Mouse (Mus musculus) bone marrow, adult 2 months (tissue): ENCODE data around the gene Fam189a1.

Experiments
- CTCF ChIP-seq: fragments of 200-500 bp; IDR thresholded peaks from 2 replicates; pipeline ENCODE4 v1.5.1; 2011; ENCODE audit warnings: low read length, control low read depth; ENCODE audit not compliant: control insufficient read depth, insufficient read depth
- POLR2A ChIP-seq: fragments of 200-500 bp; IDR thresholded peaks from 2 replicates; pipeline ENCODE4 v1.6.1; 2011; ENCODE audit warnings: low read depth, mild to moderate bottlenecking, control low read depth, low read length, borderline replicate concordance; ENCODE audit not compliant: control insufficient read depth

- no peak for TF ChIP-seq POLR2A
- no peak for TF ChIP-seq CTCF
Observed at GRCm38 (mm10) chr7:64995946-64996444, 160.4 kb downstream of the Fam189a1 start.
